Mouse (Mus musculus): ENCODE results near the gene Fig4. TPM values are rescaled to one million over a fixed set of nuclear protein-coding genes. Genes with fewer than 3 reads are reported as not detected.

Fig4 gene
- 17.1 TPM for total RNA-seq (2023)

GRCm38 (mm10) chr10:41302689-41303431, at the start of gene Fig4:
Gene Fig4, minus strand, starts transcription at chr10:41303260.

GRCm38 (mm10) chr10:41303639-41304444, 782 bp upstream of the Fig4 start, which contains the start of gene Ak9:
Gene Ak9, plus strand, starts transcription at chr10:41303980.

Other genes with a start within 250 kb of the Fig4 start
- not detected for gene Gpr6, start 231.0 kb downstream of the Fig4 start, total RNA-seq (2023)
- gene Ak9, start 720 bp upstream of the Fig4 start, total RNA-seq (2023), result not detected
- 38.5 TPM for gene Zbtb24, start 147.1 kb upstream of the Fig4 start, total RNA-seq (2023)
- 277 TPM for gene Mical1, start 173.1 kb upstream of the Fig4 start, total RNA-seq (2023)
- 18.0 TPM for gene Smpd2, start 187.1 kb upstream of the Fig4 start, total RNA-seq (2023)
- not detected for gene Ppil6, start 187.2 kb upstream of the Fig4 start, total RNA-seq (2023)
- gene Cd164, start 216.2 kb upstream of the Fig4 start, total RNA-seq (2023), result 308 TPM